Mouse (Mus musculus) midbrain, embryonic 11.5 days (tissue): Measurements from ENCODE around the gene Oosp1. TPM values are rescaled to one million over a fixed set of nuclear protein-coding genes. Genes with fewer than 3 reads are reported as not detected.

Experiments used
- ATAC-seq: fragments of 200-750 bp; cut with Nextera tagmentation; 2 replicates; pipeline ENCODE4 v1.8.0; 2017; ENCODE audit warnings: moderate TSS enrichment, moderate library complexity; ENCODE audit not compliant: low FRiP score
- DNase-seq: peaks from one replicate; pipeline ENCODE4 v3.0.0; 2015; ENCODE audit warnings: low spot score; ENCODE audit errors: missing footprints
- H3K27ac ChIP-seq: fragments of 300-500 bp; sonication (generic); 2 replicates; pipeline ENCODE4 v1.5.1; 2014; ENCODE audit warnings: low read depth, low read length
- H3K27me3 ChIP-seq: fragments of 300-500 bp; sonication (generic); 2 replicates; pipeline ENCODE4 v1.6.1; 2014; ENCODE audit warnings: mild to moderate bottlenecking, low read length, moderate library complexity, mixed read lengths; ENCODE audit not compliant: control insufficient read depth, insufficient read depth
- H3K36me3 ChIP-seq: fragments of 300-500 bp; sonication (generic); 2 replicates; pipeline ENCODE4 v1.6.1; 2014; ENCODE audit warnings: mild to moderate bottlenecking, low read length, moderate library complexity, mixed read lengths; ENCODE audit not compliant: control insufficient read depth, insufficient read depth
- H3K4me1 ChIP-seq: fragments of 300-500 bp; sonication (generic); 2 replicates; pipeline ENCODE4 v1.6.1; 2014; ENCODE audit warnings: low read length; ENCODE audit not compliant: control insufficient read depth, insufficient read depth
- H3K4me2 ChIP-seq: fragments of 300-500 bp; sonication (generic); 2 replicates; pipeline ENCODE4 v1.6.1; 2014; ENCODE audit warnings: mild to moderate bottlenecking, moderate library complexity
- H3K4me3 ChIP-seq: fragments of 300-500 bp; sonication (generic); 2 replicates; pipeline ENCODE4 v1.5.1; 2014; ENCODE audit warnings: low read depth, low read length
- H3K9ac ChIP-seq: fragments of 300-500 bp; sonication (generic); 2 replicates; pipeline ENCODE4 v1.6.1; 2014; ENCODE audit warnings: low read length
- H3K9me3 ChIP-seq: fragments of 300-500 bp; sonication (generic); 2 replicates; pipeline ENCODE4 v1.6.1; 2016; ENCODE audit warnings: low read length; ENCODE audit not compliant: control insufficient read depth
- WGBS: fragments of 180-500 bp; shearing (Covaris S2); extraction: QIAGEN DNeasy Blood & Tissue Kit; methylation state at CpG from one replicate; pipeline ENCODE4 v1.1.7; 2014; 5-methylcytosine and 5-hydroxymethylcytosine counted together
- polyA plus RNA-seq: library from polyadenylated mRNA; unstranded; fragments of >200 nt; fragmentation: Nextera tagmentation; extraction: Ambion mirVana; gene quantifications from 2 replicates; pipeline ENCODE4 v1.2.1, GENCODE M21; 2014

The Oosp1 gene
- not detected in 2 replicates for polyA plus RNA-seq

- Histone ChIP-seq H3K9ac (no peak within 1 kb of the TSS), H3K27me3 (no peaks in the 10 kb centered on the region), H3K4me1 (no peaks in the 10 kb centered on the region), H3K36me3 (no peaks in the 10 kb centered on the region), H3K27ac (no peak within 1 kb of the TSS), H3K9me3 (no peaks in the 10 kb centered on the region), H3K4me2 (no peak within 1 kb of the TSS), H3K4me3 (no peak within 1 kb of the TSS)
- DNase-seq (no peak), ATAC-seq (no peak)
- WGBS, result 77% methylated on average over 5 of the region's 5 CpGs
Observed at GRCm38 (mm10) chr19:11690839-11691238, at the start of gene Oosp1. TSS of gene Oosp1 (minus strand) at chr19:11691150.

GRCm38 (mm10) chr19:11736455-11736854 is 45.5 kb upstream of the Oosp1 start:
- H3K27me3 ChIP-seq, result no peaks in the 10 kb centered on the region
- no peak overlapping the region for H3K27ac ChIP-seq
- no peaks in the 10 kb centered on the region for H3K9me3 ChIP-seq
- no peaks in the 10 kb centered on the region for H3K4me1 ChIP-seq
- ATAC-seq, result no peak
- H3K9ac ChIP-seq, result no peak overlapping the region
- no peak overlapping the region for H3K4me3 ChIP-seq
- WGBS, result 53% methylated on average over 1 of the region's 1 CpGs
- H3K36me3 ChIP-seq, result no peaks in the 10 kb centered on the region
- DNase-seq, result no peak
- H3K4me2 ChIP-seq, result no peak overlapping the region

GRCm38 (mm10) chr19:11730278-11730677 is 39.3 kb upstream of the Oosp1 start:
- Histone ChIP-seq H3K27ac (no peak overlapping the region), H3K4me2 (no peak overlapping the region), H3K9me3 (no peaks in the 10 kb centered on the region), H3K36me3 (no peaks in the 10 kb centered on the region), H3K4me1 (no peaks in the 10 kb centered on the region), H3K27me3 (no peaks in the 10 kb centered on the region), H3K4me3 (no peak overlapping the region), H3K9ac (no peak overlapping the region)
- WGBS, result 83% methylated on average over 1 of the region's 1 CpGs
- ATAC-seq, result no peak
- DNase-seq, result no peak

- H3K9me3 ChIP-seq, result no peaks in the 10 kb centered on the region
- no peak overlapping the region for H3K9ac ChIP-seq
- no peak overlapping the region for H3K4me2 ChIP-seq
- no peaks in the 10 kb centered on the region for H3K27me3 ChIP-seq
- H3K27ac ChIP-seq, result no peak overlapping the region
- no peak overlapping the region for H3K4me3 ChIP-seq
- 91% methylated on average over 5 of the region's 5 CpGs for WGBS
- H3K36me3 ChIP-seq, result no peaks in the 10 kb centered on the region
- no peaks in the 10 kb centered on the region for H3K4me1 ChIP-seq
- ATAC-seq, result no peak
- DNase-seq, result no peak
Observed at GRCm38 (mm10) chr19:11727304-11727703, 36.4 kb upstream of the Oosp1 start.

GRCm38 (mm10) chr19:11725915-11726314 is 35.0 kb upstream of the Oosp1 start:
- no peaks in the 10 kb centered on the region for H3K4me1 ChIP-seq
- no peak overlapping the region for H3K4me3 ChIP-seq
- no peak overlapping the region for H3K27ac ChIP-seq
- H3K27me3 ChIP-seq, result no peaks in the 10 kb centered on the region
- 87% methylated on average over 2 of the region's 2 CpGs for WGBS
- no peaks in the 10 kb centered on the region for H3K36me3 ChIP-seq
- no peak overlapping the region for H3K9ac ChIP-seq
- H3K9me3 ChIP-seq, result no peaks in the 10 kb centered on the region
- no peak for DNase-seq
- H3K4me2 ChIP-seq, result no peak overlapping the region
- no peak for ATAC-seq

- no peaks in the 10 kb centered on the region for H3K9me3 ChIP-seq
- ATAC-seq, result no peak
- H3K4me2 ChIP-seq, result no peak overlapping the region
- no peak for DNase-seq
- H3K4me3 ChIP-seq, result no peak overlapping the region
- no peak overlapping the region for H3K27ac ChIP-seq
- H3K9ac ChIP-seq, result no peak overlapping the region
- no peaks in the 10 kb centered on the region for H3K36me3 ChIP-seq
- H3K4me1 ChIP-seq, result no peaks in the 10 kb centered on the region
- 75% methylated on average over 6 of the region's 6 CpGs for WGBS
- H3K27me3 ChIP-seq, result no peaks in the 10 kb centered on the region
Observed at GRCm38 (mm10) chr19:11724275-11724674, 33.3 kb upstream of the Oosp1 start.

GRCm38 (mm10) chr19:11723870-11724269 is 32.9 kb upstream of the Oosp1 start:
- 81% methylated on average over 2 of the region's 2 CpGs for WGBS
- H3K9me3 ChIP-seq, result no peaks in the 10 kb centered on the region
- no peaks in the 10 kb centered on the region for H3K4me1 ChIP-seq

GRCm38 (mm10) chr19:11720071-11720470 is 29.1 kb upstream of the Oosp1 start:
- ATAC-seq, result no peak
- Histone ChIP-seq H3K9me3 (no peaks in the 10 kb centered on the region), H3K4me1 (no peaks in the 10 kb centered on the region), H3K9ac (no peak overlapping the region), H3K27me3 (no peaks in the 10 kb centered on the region), H3K36me3 (no peaks in the 10 kb centered on the region), H3K4me3 (no peak overlapping the region), H3K27ac (no peak overlapping the region), H3K4me2 (no peak overlapping the region)
- no peak for DNase-seq
- 94% methylated on average over 3 of the region's 3 CpGs for WGBS

More at GRCm38 (mm10) chr19:11723870-11724269, 32.9 kb upstream of the Oosp1 start:
- no peaks in the 10 kb centered on the region for H3K27me3 ChIP-seq
- H3K27ac ChIP-seq, result no peak overlapping the region
- DNase-seq, result no peak
- no peaks in the 10 kb centered on the region for H3K36me3 ChIP-seq
- H3K9ac ChIP-seq, result no peak overlapping the region
- H3K4me2 ChIP-seq, result no peak overlapping the region
- no peak overlapping the region for H3K4me3 ChIP-seq
- ATAC-seq, result no peak

- Histone ChIP-seq H3K4me3 (no peak overlapping the region), H3K4me2 (no peak overlapping the region), H3K27me3 (no peaks in the 10 kb centered on the region), H3K36me3 (no peaks in the 10 kb centered on the region), H3K4me1 (no peaks in the 10 kb centered on the region), H3K27ac (no peak overlapping the region), H3K9ac (no peak overlapping the region), H3K9me3 (no peaks in the 10 kb centered on the region)
- WGBS, result 88% methylated on average over 4 of the region's 4 CpGs
- ATAC-seq (no peak), DNase-seq (no peak)
Observed at GRCm38 (mm10) chr19:11712451-11712850, 21.5 kb upstream of the Oosp1 start.

- no peaks in the 10 kb centered on the region for H3K36me3 ChIP-seq
- ATAC-seq (no peak), DNase-seq (no peak)
- H3K27me3 ChIP-seq, result no peaks in the 10 kb centered on the region
- H3K27ac ChIP-seq, result no peak overlapping the region
- 91% methylated on average over 6 of the region's 6 CpGs for WGBS
- no peaks in the 10 kb centered on the region for H3K4me1 ChIP-seq
- H3K4me2 ChIP-seq, result no peak overlapping the region
- no peak overlapping the region for H3K9ac ChIP-seq
- H3K9me3 ChIP-seq, result no peaks in the 10 kb centered on the region
- H3K4me3 ChIP-seq, result no peak overlapping the region
Observed at GRCm38 (mm10) chr19:11698342-11698741, 7.4 kb upstream of the Oosp1 start.
